Mouse (Mus musculus): ENCODE results near the gene Gm20388.
"Not testable (repeated sequence)": the region's sequence is repeated elsewhere in the genome, so short reads cannot be mapped to it uniquely, and the experiment has no call there.

Gm20388 gene

DNA sequence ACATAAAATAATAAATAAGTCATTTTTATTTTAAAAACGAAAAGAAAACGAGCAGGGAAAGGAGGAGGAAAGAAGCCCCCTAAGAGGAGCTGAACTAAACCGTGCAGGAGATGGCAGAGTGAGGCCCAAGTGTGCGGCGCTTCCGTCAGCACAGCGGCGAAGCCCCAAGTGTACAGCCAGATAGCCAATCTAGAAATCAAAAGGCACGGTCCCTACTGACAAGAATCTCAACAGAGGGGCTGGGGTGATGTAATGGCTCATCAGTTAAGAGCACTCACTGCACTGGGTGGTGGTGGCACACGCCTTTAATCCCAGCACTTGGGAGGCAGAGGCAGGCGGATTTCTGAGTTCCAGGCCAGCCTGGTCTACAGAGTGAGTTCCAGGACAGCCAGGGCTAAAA, 3126.8 kb downstream of the Gm20388 start:
- DNase-seq (ENCODE audit: low spot score in 2 of 2): no peak

- no peak for DNase-seq (ENCODE audit: low spot score in 2 of 2)
These were observed 3127.7 kb downstream of the Gm20388 start for GRCm38 (mm10) chr8:123038351-123038750.

GRCm38 (mm10) chr8:123039376-123040109, 3128.9 kb downstream of the Gm20388 start:
- no peak for DNase-seq (ENCODE audit: low spot score in 2 of 2)

DNA sequence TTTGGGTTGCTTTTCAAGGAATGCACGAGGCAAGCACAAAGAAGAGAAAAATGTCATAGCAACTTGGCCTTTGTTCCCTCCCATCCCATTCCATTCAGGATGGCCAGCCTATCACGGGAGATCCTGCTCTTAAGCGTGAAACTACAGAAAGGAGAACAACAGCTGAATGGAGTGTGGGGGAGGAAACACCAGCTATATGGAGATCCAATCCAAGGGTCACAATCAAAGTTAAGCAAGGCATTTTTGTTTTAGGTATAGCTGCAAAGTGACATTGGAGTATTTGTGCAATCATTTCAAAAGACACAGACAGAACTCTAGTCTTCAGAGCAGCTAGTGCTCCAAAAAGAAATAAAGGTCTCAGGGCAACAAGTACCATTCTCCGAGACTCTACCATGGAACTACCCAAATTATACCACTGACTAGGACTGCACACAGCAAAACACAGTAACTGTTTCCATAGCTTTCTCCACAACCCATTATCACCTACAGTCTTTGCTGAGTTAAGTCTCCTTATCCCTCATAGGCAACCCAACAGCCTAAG, 3129.5 kb downstream of the Gm20388 start:
- no peak for DNase-seq (ENCODE audit: low spot score in 2 of 2)

GRCm38 (mm10) chr8:123041008-123041773, 3130.6 kb downstream of the Gm20388 start:
- peak in 1 of 2 experiments; percentile 50 for DNase-seq (ENCODE audit: low spot score in 2 of 2)

GRCm38 (mm10) chr8:123041774-123042105, 3131.1 kb downstream of the Gm20388 start:
- DNase-seq (ENCODE audit: low spot score in 2 of 2): no peak

DNA sequence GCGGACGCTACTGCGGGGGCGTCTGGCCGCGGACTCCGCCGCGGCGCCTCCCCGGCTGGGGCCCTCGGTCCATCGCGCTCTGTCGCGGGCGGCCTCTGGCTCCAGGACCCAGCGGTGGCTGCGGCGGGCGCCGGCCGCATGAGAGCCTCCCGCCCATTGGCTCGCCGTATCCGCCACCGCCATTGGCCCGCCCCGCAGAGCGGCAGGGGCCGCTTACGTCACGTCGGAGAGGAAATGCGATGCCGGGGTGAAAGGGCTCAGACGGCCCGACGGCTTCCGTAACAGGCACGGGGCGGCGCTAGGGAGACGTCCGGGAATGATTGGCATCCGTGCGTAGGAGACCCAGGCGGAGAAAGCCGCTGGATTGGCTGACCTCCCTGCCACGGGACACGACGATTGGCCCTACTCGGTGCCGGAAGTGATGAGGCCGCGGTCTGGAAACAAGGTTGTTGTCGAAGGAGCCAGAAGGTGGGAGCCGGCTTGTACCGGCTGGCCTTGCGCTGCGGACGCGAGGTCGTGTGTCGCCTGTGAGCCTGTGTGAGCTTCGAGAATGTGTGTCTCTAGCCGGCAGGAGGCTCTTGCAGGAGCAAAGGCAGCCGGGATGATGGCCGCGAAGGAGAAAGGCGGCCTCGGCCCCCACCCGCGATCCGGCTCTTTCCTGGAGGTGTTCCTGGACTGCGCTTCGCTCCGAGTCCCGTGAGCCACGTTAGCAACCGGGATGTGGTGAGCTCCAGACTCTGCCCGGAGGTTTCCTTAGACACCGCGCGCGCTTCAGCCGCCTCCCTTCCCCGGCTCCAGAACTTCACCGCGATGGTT, 3131.7 kb downstream of the Gm20388 start, which contains the start of gene Ankrd11:
Gene Ankrd11, minus strand, starts transcription at position 120 of the 816 bp plus-strand sequence.
- peak; percentile 99 to 100 for DNase-seq (ENCODE audit: low spot score in 2 of 2)

- no peak for DNase-seq (ENCODE audit: low spot score in 2 of 2)
These were observed 3132.5 kb downstream of the Gm20388 start for GRCm38 (mm10) chr8:123042974-123043625.

- no peak for DNase-seq (ENCODE audit: low spot score in 2 of 2)
These were observed 3133.3 kb downstream of the Gm20388 start for GRCm38 (mm10) chr8:123043941-123044340.

DNA sequence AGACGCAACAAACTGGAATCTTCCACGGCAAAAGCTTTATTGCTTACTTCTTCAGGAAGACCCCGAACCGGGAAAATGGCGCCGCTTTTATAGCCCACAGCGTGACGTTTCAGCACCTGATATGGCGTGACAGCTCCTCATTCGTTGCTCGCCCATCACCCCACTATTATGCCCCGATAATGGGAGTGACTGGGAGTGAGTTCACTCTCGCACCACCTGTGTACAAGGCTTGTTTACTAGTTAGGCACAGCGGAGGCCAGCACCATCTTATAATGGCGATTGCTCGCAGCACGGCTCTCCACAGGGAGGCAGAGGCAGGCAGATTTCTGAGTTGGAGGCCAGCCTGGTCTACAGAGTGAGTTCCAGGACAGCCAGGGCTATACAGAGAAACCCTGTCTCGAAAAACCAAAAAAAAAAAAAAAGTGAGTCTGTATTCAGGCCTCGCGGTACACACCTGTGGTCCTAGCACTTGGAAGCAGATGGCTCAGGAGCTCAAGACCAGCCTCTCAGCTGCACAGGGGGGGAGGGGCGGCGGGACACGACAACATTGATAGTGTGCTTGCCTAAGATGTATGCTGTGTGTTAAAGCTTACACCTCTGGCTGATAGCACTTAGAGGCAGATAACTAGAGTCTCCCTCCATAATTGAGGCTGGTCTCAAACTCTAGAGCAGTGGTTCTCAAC, 3134.2 kb downstream of the Gm20388 start:
- not testable (repeated sequence) for DNase-seq (ENCODE audit: low spot score in 2 of 2)

DNA sequence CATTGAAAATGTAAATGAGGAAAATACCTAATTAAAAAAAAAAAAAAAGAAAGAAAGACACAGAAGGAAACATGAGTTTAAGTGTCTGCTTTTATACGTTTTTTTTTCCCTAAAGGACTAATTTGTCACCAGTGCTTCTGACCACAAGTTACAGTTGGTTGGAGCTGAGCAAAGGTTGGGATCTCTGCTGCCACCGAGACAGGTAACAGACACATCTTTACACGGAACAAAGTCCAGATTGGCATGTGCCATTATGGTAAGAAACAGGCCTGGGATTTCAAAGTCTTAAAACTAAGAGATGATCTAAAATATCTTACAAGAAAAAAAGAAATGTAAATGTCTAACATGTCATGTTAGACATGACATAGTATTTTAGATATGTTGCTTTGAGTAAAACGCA, 3136.1 kb downstream of the Gm20388 start:
- no peak for DNase-seq (ENCODE audit: low spot score in 2 of 2)

DNA sequence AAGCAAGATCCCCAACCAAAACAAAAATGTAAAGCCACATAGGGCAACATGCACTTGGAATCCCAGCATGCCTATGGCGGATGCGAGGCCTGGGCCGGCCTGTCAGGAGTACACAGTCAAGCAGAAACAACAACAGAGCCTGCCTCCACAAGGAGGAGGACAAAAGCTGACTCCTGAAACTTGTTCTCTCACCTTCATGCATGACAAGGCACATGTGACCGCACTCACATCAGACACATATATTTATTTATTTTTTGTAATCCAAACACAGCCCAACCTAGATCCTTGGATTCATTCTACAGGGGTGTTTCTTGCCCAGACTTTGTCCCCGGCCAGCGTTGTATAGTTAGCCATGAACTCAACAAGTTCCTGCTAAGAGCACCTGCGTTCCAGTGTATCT, 3137.2 kb downstream of the Gm20388 start:
- DNase-seq (ENCODE audit: low spot score in 2 of 2): no peak

DNA sequence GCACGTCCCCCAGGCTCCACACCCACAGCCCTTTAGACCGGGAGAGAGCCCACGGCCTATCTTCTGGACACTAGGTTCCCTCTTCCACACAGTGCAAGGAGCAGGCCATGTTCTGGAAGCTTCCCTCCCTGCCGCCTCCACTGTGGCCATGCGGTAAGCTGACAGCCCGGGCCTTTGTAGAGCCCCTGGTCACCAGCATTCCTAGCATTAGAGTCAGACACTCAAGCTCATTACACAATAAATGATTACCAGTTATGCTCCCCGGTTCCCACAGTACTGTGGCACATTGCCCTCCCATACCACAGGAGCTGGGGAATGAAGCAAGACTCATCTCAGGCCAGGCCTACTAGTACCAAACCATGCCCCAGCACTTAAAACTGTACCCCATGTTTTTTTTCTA, 3137.8 kb downstream of the Gm20388 start:
- DNase-seq (ENCODE audit: low spot score in 2 of 2): no peak

DNA sequence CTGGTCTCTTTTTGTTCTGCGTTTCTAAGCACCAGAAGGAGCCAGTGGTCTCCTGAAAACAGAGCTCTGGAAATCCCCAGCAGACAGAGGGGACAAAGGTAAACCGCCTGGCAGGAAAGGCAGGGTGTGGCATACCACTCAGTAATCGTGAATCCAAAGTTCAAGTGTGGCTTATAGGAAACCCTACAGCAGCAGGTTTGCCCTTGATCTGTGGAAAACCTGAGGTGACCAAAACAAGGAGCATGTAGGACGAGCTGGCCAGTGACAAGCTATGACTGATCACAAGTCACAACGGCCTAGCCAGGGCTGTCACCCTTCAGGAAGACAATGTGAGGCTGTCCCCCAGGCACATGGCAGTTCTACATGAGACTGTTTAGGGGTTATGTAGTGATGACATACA, 3140.8 kb downstream of the Gm20388 start:
- no peak for DNase-seq (ENCODE audit: low spot score in 2 of 2)

DNA sequence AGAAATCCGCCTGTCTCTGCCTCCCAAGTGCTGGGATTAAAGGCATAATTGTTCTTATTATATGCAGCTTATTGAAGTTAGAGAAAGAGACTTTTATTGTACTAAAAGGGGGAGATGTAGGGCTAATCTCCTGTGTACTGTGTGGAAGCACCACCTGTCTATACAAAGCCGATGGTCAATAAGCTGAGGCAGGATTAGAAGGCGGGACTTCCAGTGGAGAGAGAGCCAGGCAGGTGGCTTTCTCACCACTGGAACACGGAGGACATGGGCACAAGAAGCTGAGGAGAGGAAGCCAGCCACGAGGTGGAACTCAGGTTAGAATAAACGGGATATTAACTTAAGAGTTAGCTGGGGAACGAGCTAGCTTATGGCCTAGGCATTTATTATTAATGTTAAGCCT, 3152.1 kb downstream of the Gm20388 start, which contains the start of gene Spg7:
Gene Spg7, plus strand, starts transcription at position 222 of the 400 bp plus-strand sequence.
- DNase-seq (ENCODE audit: low spot score in 2 of 2): no peak

- DNase-seq (ENCODE audit: low spot score in 2 of 2): no peak
These were observed 3153.4 kb downstream of the Gm20388 start for GRCm38 (mm10) chr8:123064072-123064471.

GRCm38 (mm10) chr8:123064809-123065213, 3154.2 kb downstream of the Gm20388 start:
- DNase-seq (ENCODE audit: low spot score in 2 of 2): no peak

- peak; percentile 84 to 94 for DNase-seq (ENCODE audit: low spot score in 2 of 2)
These were observed 3154.8 kb downstream of the Gm20388 start for GRCm38 (mm10) chr8:123065214-123066100.

GRCm38 (mm10) chr8:123066101-123066683, 3155.6 kb downstream of the Gm20388 start:
- DNase-seq (ENCODE audit: low spot score in 2 of 2): no peak

Data from left cerebral cortex, adult 9 months (tissue).